Mouse (Mus musculus): ENCODE measurements around the gene Serac1. TPM values are rescaled to one million over a fixed set of nuclear protein-coding genes. Genes with fewer than 3 reads are reported as not detected.

Gene Serac1
- total RNA-seq, 1 experiment = 8.9 TPM

- in situ Hi-C loops (cut with MboI; ENCODE audit: low sequenced_read_pairs in 2 of 2, unreplicated experiment in 2 of 2) = no loop called here
- Histone ChIP-seq H3K36me3 (ENCODE audit: control insufficient read depth, insufficient read depth, low read length, poor library complexity, severe bottlenecking) (peaks cover 17% of the 10 kb centered on the region), H3K9me3 (ENCODE audit: control insufficient read depth, insufficient read depth, low read depth, low read length) (no peaks in the 10 kb centered on the region), H3K9ac (ENCODE audit: insufficient read depth, low read depth, low read length, poor library complexity, severe bottlenecking) (no peak overlapping the region), H3K27ac (ENCODE audit: insufficient read depth, low read depth, low read length, poor library complexity, severe bottlenecking) (no peak overlapping the region), H3K4me3 (ENCODE audit: insufficient read depth in 1 of 2, low read depth in 1 of 2, low read length in 2 of 2, poor library complexity in 1 of 2, severe bottlenecking in 1 of 2) (no peak overlapping the region), H3K4me1 (ENCODE audit: control insufficient read depth in 2 of 2, insufficient read depth in 2 of 2, low read length in 2 of 2, poor library complexity in 1 of 2) (no peaks in the 10 kb centered on the region)
- TF ChIP-seq MAFK (IDR thresholded peaks at IDR 0.05; ENCODE audit: insufficient read depth, low read depth, low read length) (no peak), ZNF384 (IDR thresholded peaks at IDR 0.05; ENCODE audit: low read depth, low read length) (no peak), HCFC1 (IDR thresholded peaks at IDR 0.05; ENCODE audit: borderline replicate concordance, insufficient read depth, low read length) (no peak), ZC3H11A (IDR thresholded peaks at IDR 0.05; ENCODE audit: borderline replicate concordance, low read depth, low read length) (no peak), CHD2 (IDR thresholded peaks at IDR 0.05; ENCODE audit: low read depth, low read length) (no peak)
- DNase-seq (ENCODE audit: low read depth, low spot score) = no peak
Measured at GRCm38 (mm10) chr17:6067613-6068012, 11.9 kb downstream of the Serac1 start.

- peaks cover 11% of the 10 kb centered on the region for H3K36me3 ChIP-seq (ENCODE audit: control insufficient read depth, insufficient read depth, low read length, poor library complexity, severe bottlenecking)
- in situ Hi-C loops (cut with MboI; ENCODE audit: low sequenced_read_pairs in 2 of 2, unreplicated experiment in 2 of 2) = no loop called here
- TF ChIP-seq CHD2 (IDR thresholded peaks at IDR 0.05; ENCODE audit: low read depth, low read length) = no peak
- TF ChIP-seq ZNF384 (IDR thresholded peaks at IDR 0.05; ENCODE audit: low read depth, low read length) = no peak
- no peak for TF ChIP-seq ZC3H11A (IDR thresholded peaks at IDR 0.05; ENCODE audit: borderline replicate concordance, low read depth, low read length)
- no peak for TF ChIP-seq HCFC1 (IDR thresholded peaks at IDR 0.05; ENCODE audit: borderline replicate concordance, insufficient read depth, low read length)
- no peak for TF ChIP-seq MAFK (IDR thresholded peaks at IDR 0.05; ENCODE audit: insufficient read depth, low read depth, low read length)
Measured at GRCm38 (mm10) chr17:6066021-6066420, 13.5 kb downstream of the Serac1 start.

GRCm38 (mm10) chr17:6063532-6063931 lies 16.0 kb downstream of the Serac1 start:
- Histone ChIP-seq H3K36me3 (ENCODE audit: control insufficient read depth, insufficient read depth, low read length, poor library complexity, severe bottlenecking) (peaks cover 15% of the 10 kb centered on the region), H3K4me3 (ENCODE audit: insufficient read depth in 1 of 2, low read depth in 1 of 2, low read length in 2 of 2, poor library complexity in 1 of 2, severe bottlenecking in 1 of 2) (no peak overlapping the region), H3K9ac (ENCODE audit: insufficient read depth, low read depth, low read length, poor library complexity, severe bottlenecking) (no peak overlapping the region), H3K27ac (ENCODE audit: insufficient read depth, low read depth, low read length, poor library complexity, severe bottlenecking) (no peak overlapping the region), H3K4me1 (ENCODE audit: control insufficient read depth in 2 of 2, insufficient read depth in 2 of 2, low read length in 2 of 2, poor library complexity in 1 of 2) (no peaks in the 10 kb centered on the region), H3K9me3 (ENCODE audit: control insufficient read depth, insufficient read depth, low read depth, low read length) (no peaks in the 10 kb centered on the region)
- no peak for TF ChIP-seq ZC3H11A (IDR thresholded peaks at IDR 0.05; ENCODE audit: borderline replicate concordance, low read depth, low read length)
- no peak for TF ChIP-seq MAFK (IDR thresholded peaks at IDR 0.05; ENCODE audit: insufficient read depth, low read depth, low read length)
- no peak for TF ChIP-seq HCFC1 (IDR thresholded peaks at IDR 0.05; ENCODE audit: borderline replicate concordance, insufficient read depth, low read length)
- TF ChIP-seq ZNF384 (IDR thresholded peaks at IDR 0.05; ENCODE audit: low read depth, low read length) = no peak
- TF ChIP-seq CHD2 (IDR thresholded peaks at IDR 0.05; ENCODE audit: low read depth, low read length) = no peak
- in situ Hi-C loops (cut with MboI; ENCODE audit: low sequenced_read_pairs in 2 of 2, unreplicated experiment in 2 of 2) = no loop called here
- DNase-seq (ENCODE audit: low read depth, low spot score) = no peak

More at GRCm38 (mm10) chr17:6066021-6066420, 13.5 kb downstream of the Serac1 start:
- DNase-seq (ENCODE audit: low read depth, low spot score) = no peak
- Histone ChIP-seq H3K9ac (ENCODE audit: insufficient read depth, low read depth, low read length, poor library complexity, severe bottlenecking) (no peak overlapping the region), H3K4me1 (ENCODE audit: control insufficient read depth in 2 of 2, insufficient read depth in 2 of 2, low read length in 2 of 2, poor library complexity in 1 of 2) (no peaks in the 10 kb centered on the region), H3K4me3 (ENCODE audit: insufficient read depth in 1 of 2, low read depth in 1 of 2, low read length in 2 of 2, poor library complexity in 1 of 2, severe bottlenecking in 1 of 2) (no peak overlapping the region), H3K27ac (ENCODE audit: insufficient read depth, low read depth, low read length, poor library complexity, severe bottlenecking) (no peak overlapping the region), H3K9me3 (ENCODE audit: control insufficient read depth, insufficient read depth, low read depth, low read length) (no peaks in the 10 kb centered on the region)

DNA sequence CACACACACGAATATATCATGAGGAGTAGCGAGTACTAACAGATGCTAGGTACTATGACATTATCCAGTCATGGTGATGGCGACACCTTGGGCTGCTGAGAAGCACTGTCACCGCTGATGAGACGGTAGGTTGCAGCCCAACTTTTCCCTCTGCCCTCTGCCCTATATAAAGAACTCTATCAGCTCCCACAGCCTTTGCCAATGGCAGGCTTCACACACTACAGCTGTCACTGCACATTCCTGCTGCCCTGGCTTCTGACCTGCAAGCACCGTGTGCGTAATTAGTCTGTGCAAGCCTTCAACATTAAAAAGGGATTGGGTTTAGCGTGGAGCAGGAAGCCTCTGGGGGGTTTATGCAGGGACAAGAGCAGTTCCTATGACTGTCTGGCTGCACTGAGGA lies 16.7 kb downstream of the Serac1 start:
- DNase-seq (ENCODE audit: low read depth, low spot score) = no peak
- no peaks in the 10 kb centered on the region for H3K4me1 ChIP-seq (ENCODE audit: control insufficient read depth in 2 of 2, insufficient read depth in 2 of 2, low read length in 2 of 2, poor library complexity in 1 of 2)
- H3K27ac ChIP-seq (ENCODE audit: insufficient read depth, low read depth, low read length, poor library complexity, severe bottlenecking) = no peak overlapping the region
- H3K9me3 ChIP-seq (ENCODE audit: control insufficient read depth, insufficient read depth, low read depth, low read length) = no peaks in the 10 kb centered on the region
- no peak overlapping the region for H3K9ac ChIP-seq (ENCODE audit: insufficient read depth, low read depth, low read length, poor library complexity, severe bottlenecking)
- no peak overlapping the region for H3K4me3 ChIP-seq (ENCODE audit: insufficient read depth in 1 of 2, low read depth in 1 of 2, low read length in 2 of 2, poor library complexity in 1 of 2, severe bottlenecking in 1 of 2)
- peaks cover 17% of the 10 kb centered on the region for H3K36me3 ChIP-seq (ENCODE audit: control insufficient read depth, insufficient read depth, low read length, poor library complexity, severe bottlenecking)
- TF ChIP-seq ZC3H11A (IDR thresholded peaks at IDR 0.05; ENCODE audit: borderline replicate concordance, low read depth, low read length) (no peak), HCFC1 (IDR thresholded peaks at IDR 0.05; ENCODE audit: borderline replicate concordance, insufficient read depth, low read length) (no peak)
- in situ Hi-C loops (cut with MboI; ENCODE audit: low sequenced_read_pairs in 2 of 2, unreplicated experiment in 2 of 2) = no loop called here

DNA sequence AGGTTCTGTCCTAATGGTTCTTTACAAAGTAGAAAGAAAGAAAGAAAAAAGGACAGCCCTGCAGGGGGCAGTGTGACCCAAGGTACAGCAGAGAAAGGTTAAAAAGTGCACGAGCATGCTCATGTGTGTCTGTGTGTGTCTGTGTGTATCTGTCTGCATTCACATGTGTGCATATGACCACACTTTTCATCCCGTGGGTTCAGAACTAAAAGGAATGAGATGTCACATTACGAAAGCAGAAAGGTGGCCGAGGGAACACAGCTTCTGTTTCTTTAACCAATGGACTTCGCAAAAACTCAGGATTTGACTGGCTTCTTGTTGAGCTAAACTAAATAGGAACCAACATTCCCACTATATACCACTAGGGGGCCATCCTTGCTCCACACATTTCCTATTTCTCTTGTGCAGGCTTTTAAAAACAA lies 24.6 kb downstream of the Serac1 start:
- peak; percentile 81 for DNase-seq (ENCODE audit: low read depth, low spot score)
- Histone ChIP-seq H3K27ac (ENCODE audit: insufficient read depth, low read depth, low read length, poor library complexity, severe bottlenecking) (no peak overlapping the region), H3K36me3 (ENCODE audit: control insufficient read depth, insufficient read depth, low read length, poor library complexity, severe bottlenecking) (peaks cover 23% of the 10 kb centered on the region; the same call in 1 of the 2 replicates), H3K9ac (ENCODE audit: insufficient read depth, low read depth, low read length, poor library complexity, severe bottlenecking) (no peak overlapping the region), H3K9me3 (ENCODE audit: control insufficient read depth, insufficient read depth, low read depth, low read length) (no peaks in the 10 kb centered on the region), H3K4me3 (ENCODE audit: insufficient read depth in 1 of 2, low read depth in 1 of 2, low read length in 2 of 2, poor library complexity in 1 of 2, severe bottlenecking in 1 of 2) (no peak overlapping the region), H3K4me1 (ENCODE audit: control insufficient read depth in 2 of 2, insufficient read depth in 2 of 2, low read length in 2 of 2, poor library complexity in 1 of 2) (no peaks in the 10 kb centered on the region)
- in situ Hi-C loops (cut with MboI; ENCODE audit: low sequenced_read_pairs in 2 of 2, unreplicated experiment in 2 of 2) = no loop called here
- TF ChIP-seq ZNF384 (IDR thresholded peaks at IDR 0.05; ENCODE audit: low read depth, low read length) (no peak), ZC3H11A (IDR thresholded peaks at IDR 0.05; ENCODE audit: borderline replicate concordance, low read depth, low read length) (no peak)
